Mouse (Mus musculus) erythroblast, embryonic 14.5 days (primary cell): ENCODE results near the gene AL607142.1.

Source experiments
- GATA1 ChIP-seq: IDR thresholded peaks from 2 replicates; pipeline ENCODE4 v1.6.1; 2012; ENCODE audit warnings: low read length, inconsistent platforms, mixed read lengths
- TAL1 ChIP-seq: IDR thresholded peaks from 3 replicates; pipeline ENCODE4 v1.6.1; 2012; ENCODE audit warnings: low read length, inconsistent platforms, mixed read lengths

DNA sequence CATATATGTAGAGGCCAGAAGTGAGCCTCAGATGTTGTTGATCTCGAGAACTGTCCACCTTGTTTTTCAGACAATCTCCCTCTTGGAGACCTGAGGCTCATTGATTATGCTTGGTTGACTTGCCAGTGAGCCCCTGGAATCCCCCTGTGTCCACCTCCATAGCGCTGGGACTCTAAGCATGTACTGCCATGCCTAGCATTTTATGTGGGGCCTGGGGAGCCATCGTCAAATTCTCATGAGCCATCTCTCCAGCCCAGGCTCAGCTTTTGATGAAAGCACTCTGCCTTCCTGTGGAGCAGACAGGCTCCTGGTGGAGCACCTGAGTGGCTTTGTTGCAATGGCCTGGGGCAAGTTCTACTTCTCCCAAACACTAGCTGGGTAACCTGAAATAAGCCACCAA is 14.9 kb upstream of the AL607142.1 start:
- TF ChIP-seq GATA1, result no peak
- TF ChIP-seq TAL1, result no peak
